Mouse (Mus musculus) intestine, postnatal 0 days (tissue): Measurements from ENCODE around the gene Actl7a. TPM values are rescaled to one million over a fixed set of nuclear protein-coding genes. Genes with fewer than 3 reads are reported as not detected.

Source experiments
- ATAC-seq: fragments of 200-750 bp; cut with Nextera tagmentation; 2 replicates; pipeline ENCODE4 v1.8.0; 2017; ENCODE audit warnings: mild to moderate bottlenecking, moderate TSS enrichment, moderate library complexity
- H3K27ac ChIP-seq: fragments of 300-500 bp; sonication (generic); 2 replicates; pipeline ENCODE4 v1.5.1; 2014; ENCODE audit warnings: mild to moderate bottlenecking, low read depth, low read length, moderate library complexity
- H3K27me3 ChIP-seq: fragments of 300-500 bp; sonication (generic); replicated peaks from 2 replicates; pipeline ENCODE4 v1.6.1; 2014; ENCODE audit warnings: low read length, mixed read lengths; ENCODE audit not compliant: control insufficient read depth, insufficient read depth
- H3K36me3 ChIP-seq: fragments of 300-500 bp; sonication (generic); 2 replicates; pipeline ENCODE4 v1.6.1; 2014; ENCODE audit warnings: mild to moderate bottlenecking, moderate library complexity; ENCODE audit not compliant: control insufficient read depth, insufficient read depth
- H3K4me1 ChIP-seq: fragments of 300-500 bp; sonication (generic); replicated peaks from 2 replicates; pipeline ENCODE4 v1.6.1; 2014; ENCODE audit warnings: antibody characterized with exemption, low read length, mixed read lengths; ENCODE audit not compliant: control insufficient read depth, insufficient read depth
- H3K4me2 ChIP-seq: fragments of 300-500 bp; sonication (generic); replicated peaks from 2 replicates; pipeline ENCODE4 v1.6.1; 2014; ENCODE audit warnings: low read depth, mild to moderate bottlenecking, moderate library complexity
- H3K4me3 ChIP-seq: fragments of 300-500 bp; sonication (generic); 2 replicates; pipeline ENCODE4 v1.5.1; 2014; ENCODE audit warnings: low read depth, low read length
- H3K9ac ChIP-seq: fragments of 300-500 bp; sonication (generic); 2 replicates; pipeline ENCODE4 v1.6.1; 2014; ENCODE audit warnings: mild to moderate bottlenecking, low read depth, low read length
- H3K9me3 ChIP-seq: fragments of 300-500 bp; sonication (generic); 2 replicates; pipeline ENCODE4 v1.6.1; 2016; ENCODE audit warnings: mixed run types; ENCODE audit not compliant: control insufficient read depth
- CTCF ChIP-seq: sonication (generic); IDR thresholded peaks from 2 replicates; pipeline ENCODE4 v1.5.1; 2016; ENCODE audit warnings: low read depth, mild to moderate bottlenecking, control low read depth, antibody characterized with exemption, moderate library complexity
- WGBS: fragments of 180-500 bp; shearing (Covaris S2); extraction: QIAGEN DNeasy Blood & Tissue Kit; methylation state at CpG from one replicate; pipeline ENCODE4 v1.1.7; 2014; 5-methylcytosine and 5-hydroxymethylcytosine counted together
- polyA plus RNA-seq: library from polyadenylated mRNA; unstranded; fragments of >200 nt; fragmentation: Nextera tagmentation; extraction: Ambion mirVana; gene quantifications from 2 replicates; pipeline ENCODE4 v1.2.1, GENCODE M21; 2015

The Actl7a gene
- polyA plus RNA-seq, 1 experiment from 2014 or later, result not detected

DNA sequence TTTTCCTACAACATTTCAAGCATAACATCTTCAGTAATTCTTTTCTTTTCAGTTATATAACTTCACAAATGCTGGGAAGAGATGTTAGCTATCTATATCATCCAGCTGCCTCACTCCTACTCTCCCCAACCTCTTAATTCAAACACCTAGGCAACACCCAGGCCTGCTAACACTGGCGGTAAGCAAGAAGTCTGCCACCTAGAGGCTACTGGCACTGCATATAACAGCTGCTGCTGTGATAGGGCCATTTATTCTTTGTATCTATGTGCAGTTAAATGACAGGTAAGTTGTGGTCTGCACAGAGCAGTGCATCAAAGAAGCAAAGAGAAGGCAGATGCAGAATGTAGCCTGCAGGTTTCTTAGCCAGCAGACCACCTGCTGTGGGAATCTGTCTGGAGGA, 48.2 kb downstream of the Actl7a start:
- H3K4me2 ChIP-seq, result no peak overlapping the region
- no peak overlapping the region for H3K9ac ChIP-seq
- ATAC-seq, result no peak
- H3K27me3 ChIP-seq, result no peaks in the 10 kb centered on the region
- peaks cover 77% of the 10 kb centered on the region for H3K36me3 ChIP-seq
- no peak overlapping the region for H3K27ac ChIP-seq
- H3K4me1 ChIP-seq, result no peaks in the 10 kb centered on the region
- peak; percentile 70 for TF ChIP-seq CTCF
- no peak overlapping the region for H3K4me3 ChIP-seq
- 26% methylated on average over 1 of the region's 1 CpGs for WGBS
- H3K9me3 ChIP-seq, result no peaks in the 10 kb centered on the region

Other genes with a start within 250 kb of the Actl7a start
- gene Gm26657, start 3.3 kb upstream of the Actl7a start, polyA plus RNA-seq, result not detected in 2 replicates
- not detected in 2 replicates for gene Actl7b, start 2.0 kb upstream of the Actl7a start, polyA plus RNA-seq
- 9.7 and 10.2 TPM in 2 replicates for gene Elp1, start 58.9 kb downstream of the Actl7a start, polyA plus RNA-seq
- 3.7 and 5.1 TPM in 2 replicates for gene Fam206a, start 58.9 kb downstream of the Actl7a start, polyA plus RNA-seq
- 9.7 and 10.1 TPM in 2 replicates for gene Ctnnal1, start 121.8 kb downstream of the Actl7a start, polyA plus RNA-seq
- 3.3 and 3.6 TPM in 2 replicates for gene Tmem245, start 204.0 kb downstream of the Actl7a start, polyA plus RNA-seq
- gene Frrs1l, start 247.0 kb downstream of the Actl7a start, polyA plus RNA-seq, result 0.18 TPM in 2 replicates